8 mouse cellular contexts compared by ENCODE assay signal in the genomic region with DNA sequence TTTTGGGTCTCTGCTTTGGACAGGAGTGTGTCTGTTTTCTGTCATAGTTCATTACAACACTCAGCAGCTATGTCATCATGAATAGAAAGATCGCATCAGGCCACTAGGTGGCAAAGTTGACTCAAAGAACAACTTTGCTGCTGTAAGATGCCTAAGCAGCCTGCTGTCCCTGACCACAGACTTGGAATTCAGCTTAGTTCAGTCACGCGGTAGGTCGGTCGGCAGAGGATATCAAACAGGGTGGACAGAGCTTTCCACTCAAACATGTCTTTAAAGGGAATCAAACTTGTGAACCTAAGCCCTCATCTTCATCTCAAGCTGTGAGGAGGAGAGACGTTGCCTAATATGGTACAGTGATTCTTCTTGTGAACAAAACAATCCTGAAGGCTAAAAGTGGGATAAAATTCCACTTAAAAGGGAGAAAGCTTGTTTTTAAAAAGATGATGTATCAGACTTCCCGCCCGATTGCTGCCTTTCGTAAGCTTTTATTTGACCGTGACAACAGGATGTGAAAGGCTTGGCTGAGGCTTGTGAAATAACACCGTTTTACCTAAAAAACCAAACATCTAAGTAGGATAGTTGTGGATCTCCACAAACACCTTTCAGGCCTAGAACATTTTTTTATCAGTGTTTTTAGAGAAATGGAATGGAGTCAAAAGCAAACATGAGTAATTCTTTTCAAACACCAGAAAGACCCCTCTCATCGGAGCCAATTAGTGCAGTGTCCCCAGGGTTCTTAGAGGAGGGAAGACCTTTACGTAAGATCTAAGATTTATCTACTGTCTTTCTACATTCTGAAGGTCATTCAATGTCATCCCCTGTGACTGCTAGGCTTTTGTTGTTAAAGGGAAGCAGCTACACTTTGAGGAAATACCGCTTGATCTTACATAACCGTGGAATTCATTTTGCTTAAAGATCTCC.
DNase-seq lines count a peak whose midpoint lies in the region; ATAC-seq and TF ChIP-seq lines count a peak whose summit lies in the region.

No protein-coding gene starts in this region.

- H3K27ac ChIP-seq in forebrain, embryonic 16.5 days (ENCODE audit: low read length) = no peak overlapping the region
- H3K27ac ChIP-seq in liver, postnatal 0 days (ENCODE audit: low read depth) = no peak overlapping the region
- no peak overlapping the region for H3K27ac ChIP-seq in neural tube, embryonic 15.5 days (replicated peaks)

- H3K4me3 ChIP-seq in forebrain, embryonic 16.5 days (replicated peaks; ENCODE audit: low read length) = no peak overlapping the region
- H3K4me3 ChIP-seq in liver, postnatal 0 days (ENCODE audit: low read depth, low read length) = no peak overlapping the region
- H3K4me3 ChIP-seq in neural tube, embryonic 15.5 days (replicated peaks) = no peak overlapping the region

- H3K36me3 ChIP-seq in forebrain, embryonic 16.5 days (ENCODE audit: control insufficient read depth, insufficient read depth) = no peaks in the 10 kb centered on the region
- no peaks in the 10 kb centered on the region for H3K36me3 ChIP-seq in liver, postnatal 0 days (replicated peaks; ENCODE audit: insufficient read depth, low read length)
- H3K36me3 ChIP-seq in neural tube, embryonic 15.5 days = no peaks in the 10 kb centered on the region

- H3K9me3 ChIP-seq in forebrain, embryonic 16.5 days (ENCODE audit: control insufficient read depth, low read length) = no peaks in the 10 kb centered on the region
- no peaks in the 10 kb centered on the region for H3K9me3 ChIP-seq in liver, postnatal 0 days (ENCODE audit: low read length)
- H3K9me3 ChIP-seq in neural tube, embryonic 15.5 days (replicated peaks) = no peaks in the 10 kb centered on the region

- intact Hi-C loops in heart, postnatal 14 days (cut with DNase I) = loop anchor here (1.0 to 10.0 kb wide), 5 partner anchors 460 to 1681 kb away; no protein-coding TSS in a partner anchor

- no peak for TF ChIP-seq EP300 in liver, postnatal 0 days (IDR thresholded peaks at IDR 0.05; ENCODE audit: low read depth)

- H3K9ac ChIP-seq in forebrain, embryonic 16.5 days (replicated peaks; ENCODE audit: low read depth, low read length) = no peak overlapping the region
- H3K9ac ChIP-seq in liver, postnatal 0 days (replicated peaks) = no peak overlapping the region
- H3K9ac ChIP-seq in neural tube, embryonic 15.5 days (replicated peaks) = no peak overlapping the region

- ATAC-seq in forebrain, embryonic 16.5 days = peak; percentile 93
- ATAC-seq in liver, postnatal 0 days = peak; percentile 44
- peak; percentile 93 for ATAC-seq in neural tube, embryonic 15.5 days (ENCODE audit: low FRiP score)

- peak; percentile 78 for TF ChIP-seq CTCF in liver, postnatal 0 days (IDR thresholded peaks at IDR 0.05; ENCODE audit: low read depth)

- H3K27me3 ChIP-seq in forebrain, embryonic 16.5 days (replicated peaks; ENCODE audit: control insufficient read depth, insufficient read depth, low read length) = no peaks in the 10 kb centered on the region
- no peaks in the 10 kb centered on the region for H3K27me3 ChIP-seq in liver, postnatal 0 days (ENCODE audit: insufficient read depth, low read length)
- H3K27me3 ChIP-seq in neural tube, embryonic 15.5 days (replicated peaks) = no peaks in the 10 kb centered on the region

- no peaks in the 10 kb centered on the region for H3K4me1 ChIP-seq in forebrain, embryonic 16.5 days (replicated peaks; ENCODE audit: control insufficient read depth, insufficient read depth, low read length)
- no peaks in the 10 kb centered on the region for H3K4me1 ChIP-seq in liver, postnatal 0 days (ENCODE audit: insufficient read depth)
- H3K4me1 ChIP-seq in neural tube, embryonic 15.5 days = no peaks in the 10 kb centered on the region

- H3K4me2 ChIP-seq in forebrain, embryonic 16.5 days (ENCODE audit: low read length) = no peak overlapping the region
- no peak overlapping the region for H3K4me2 ChIP-seq in liver, postnatal 0 days (ENCODE audit: low read depth, low read length)
- no peak overlapping the region for H3K4me2 ChIP-seq in neural tube, embryonic 15.5 days

- 49% methylated on average over 15 of the region's 15 CpGs for WGBS in forebrain, embryonic 16.5 days
- WGBS in liver, postnatal 0 days (ENCODE audit: insufficient replicate concordance) = 46% methylated on average over 15 of the region's 15 CpGs
- WGBS in neural tube, embryonic 15.5 days = 55% methylated on average over 15 of the region's 15 CpGs

- DNase-seq in MEL-GATA-1-ER (ENCODE audit: extremely low read depth, low read depth) = peak; percentile 29
- DNase-seq in cerebellum, adult 11 months = peak; percentile 12
- peak; percentile 65 to 80 for DNase-seq in heart, postnatal 14 days
- peak; percentile 79 to 87 for DNase-seq in kidney, postnatal 36 days
- DNase-seq in liver, postnatal 0 days = peak; percentile 54
- DNase-seq in thymus, postnatal 25 days = peak; percentile 51

Comparison
In these comparisons a context has a peak if more than half of its experiments do, and no peak if none do; other contexts are left out.
1. DNase-seq: peak in every context shown above with its lines; median percentile 83 in kidney, postnatal 36 days; 72 in heart, postnatal 14 days; 54 in liver, postnatal 0 days; 51 in thymus, postnatal 25 days; 29 in MEL-GATA-1-ER; 12 in cerebellum, adult 11 months.